Mouse (Mus musculus): ENCODE results near the gene Artn.

GRCm38 (mm10) chr4:117946639-117947305 is 17.2 kb upstream of the Artn start:
- TF ChIP-seq CTCF (IDR thresholded peaks at IDR 0.05; ENCODE audit: low read depth) = no peak
- peak; percentile 80 for TF ChIP-seq EP300 (optimal IDR thresholded peaks at IDR 0.05)
